Mouse (Mus musculus) hindbrain, embryonic 13.5 days (tissue): Measurements from ENCODE around the gene Lrmp. TPM values are rescaled to one million over a fixed set of nuclear protein-coding genes. Genes with fewer than 3 reads are reported as not detected.

Experiments used
- ATAC-seq: fragments of 200-750 bp; cut with Nextera tagmentation; 2 replicates; pipeline ENCODE4 v1.8.0; 2017; ENCODE audit warnings: moderate TSS enrichment; ENCODE audit not compliant: low FRiP score
- H3K27ac ChIP-seq: fragments of 300-500 bp; sonication (generic); 2 replicates; pipeline ENCODE4 v1.5.1; 2015; ENCODE audit warnings: inconsistent platforms, mild to moderate bottlenecking, moderate library complexity
- H3K27me3 ChIP-seq: fragments of 300-500 bp; sonication (generic); 2 replicates; pipeline ENCODE4 v1.6.1; 2015; ENCODE audit warnings: mild to moderate bottlenecking, inconsistent platforms
- H3K36me3 ChIP-seq: fragments of 300-500 bp; sonication (generic); 2 replicates; pipeline ENCODE4 v1.6.1; 2015; ENCODE audit warnings: mild to moderate bottlenecking, inconsistent platforms
- H3K4me1 ChIP-seq: fragments of 300-500 bp; sonication (generic); replicated peaks from 2 replicates; pipeline ENCODE4 v1.6.1; 2015; ENCODE audit warnings: inconsistent platforms
- H3K4me2 ChIP-seq: fragments of 300-500 bp; sonication (generic); 2 replicates; pipeline ENCODE4 v1.6.1; 2015; ENCODE audit warnings: inconsistent platforms, mild to moderate bottlenecking, moderate library complexity
- H3K4me3 ChIP-seq: fragments of 300-500 bp; sonication (generic); 2 replicates; pipeline ENCODE4 v1.5.1; 2015; ENCODE audit warnings: mild to moderate bottlenecking, inconsistent platforms
- H3K9ac ChIP-seq: fragments of 300-500 bp; sonication (generic); 2 replicates; pipeline ENCODE4 v1.6.1; 2015; ENCODE audit warnings: mild to moderate bottlenecking, inconsistent platforms
- H3K9me3 ChIP-seq: fragments of 300-500 bp; sonication (generic); 2 replicates; pipeline ENCODE4 v1.6.1; 2016; ENCODE audit warnings: inconsistent platforms
- WGBS: fragments of 180-500 bp; shearing (Covaris S2); methylation state at CpG from one replicate; pipeline ENCODE4 v1.1.7; 2015; 5-methylcytosine and 5-hydroxymethylcytosine counted together
- polyA plus RNA-seq: library from polyadenylated mRNA; unstranded; fragments of >200 nt; fragmentation: Nextera tagmentation; extraction: Ambion mirVana; gene quantifications from 2 replicates; pipeline ENCODE4 v1.2.1, GENCODE M21; 2015

Gene Lrmp
- polyA plus RNA-seq, 1 experiment from 2014 or later = 1.1 TPM

DNA sequence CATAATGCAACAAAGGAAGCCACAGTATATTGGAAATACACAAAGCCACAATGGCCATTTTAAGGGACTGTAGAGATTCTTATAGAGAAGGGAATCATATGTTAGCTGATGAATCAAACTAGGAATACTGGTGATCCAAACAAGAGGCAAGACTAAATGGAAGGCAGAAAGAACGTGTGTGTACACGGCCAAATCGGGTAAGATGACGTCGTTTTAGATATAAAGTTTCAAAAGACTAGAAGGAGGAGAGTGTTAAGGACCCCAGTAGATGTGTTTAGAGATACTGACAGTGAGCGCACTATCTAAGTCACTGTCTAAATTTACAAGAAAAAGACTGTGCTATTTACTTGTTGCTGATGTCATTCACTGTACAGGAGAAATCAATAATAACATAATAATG is 108.8 kb downstream of the Lrmp start:
- 94% methylated on average over 6 of the region's 6 CpGs for WGBS
- no peak for ATAC-seq
- Histone ChIP-seq H3K9ac (no peak overlapping the region), H3K4me3 (no peak overlapping the region), H3K27me3 (no peaks in the 10 kb centered on the region), H3K9me3 (no peaks in the 10 kb centered on the region), H3K27ac (no peak overlapping the region), H3K4me2 (no peak overlapping the region), H3K4me1 (no peaks in the 10 kb centered on the region), H3K36me3 (peaks cover 13% of the 10 kb centered on the region)

Other genes with a start within 250 kb of the Lrmp start
- gene Bcat1, start 39.5 kb upstream of the Lrmp start, polyA plus RNA-seq = 98.5 and 101 TPM in 2 replicates
- gene Casc1, start 95.4 kb downstream of the Lrmp start, polyA plus RNA-seq = 0.97 and 1.0 TPM in 2 replicates
- 34.3 and 34.9 TPM in 2 replicates for gene Etfrf1, start 95.5 kb downstream of the Lrmp start, polyA plus RNA-seq
- 83.4 and 90.0 TPM in 2 replicates for gene Kras, start 134.6 kb downstream of the Lrmp start, polyA plus RNA-seq